Mouse (Mus musculus): ENCODE results near the gene Gdf5.

DNA sequence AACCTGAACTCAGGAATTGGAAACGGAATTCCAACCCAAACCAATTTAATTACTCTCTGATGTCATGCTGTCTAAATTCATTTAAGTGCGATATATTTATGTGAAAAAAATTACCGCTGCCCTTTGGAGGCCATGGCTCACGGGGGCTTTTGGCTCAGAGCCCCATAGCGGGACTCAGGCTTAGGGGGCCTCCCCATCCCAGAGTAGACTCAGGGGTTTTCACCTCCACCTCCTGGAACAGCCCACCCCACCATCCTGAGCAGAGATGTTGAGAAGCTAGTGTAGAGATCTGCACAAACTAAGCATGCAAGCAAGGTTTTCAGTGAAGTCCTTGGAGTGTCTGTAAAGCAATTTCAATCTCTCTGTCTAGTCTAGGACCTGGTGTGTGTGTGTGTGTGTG lies 413 bp upstream of the Gdf5 start:
- TF ChIP-seq GATA1 (IDR thresholded peaks at IDR 0.05; ENCODE audit: borderline replicate concordance, low read length) (no peak), FLI1 (IDR thresholded peaks at IDR 0.05; ENCODE audit: low read length) (no peak)

Data from megakaryocyte, embryonic 14.5 days (primary cell).